Mouse (Mus musculus): ENCODE measurements at regions not wholly inside any gene's neighbourhood (a gene's known extent, or its start where the extent isn't known, plus 50 kb on each side); places are given as distances from the start of the nearest gene placed in this dataset.
A peak's percentile ranks its signal among the peaks of the same experiment; 100 is the strongest.

DNA sequence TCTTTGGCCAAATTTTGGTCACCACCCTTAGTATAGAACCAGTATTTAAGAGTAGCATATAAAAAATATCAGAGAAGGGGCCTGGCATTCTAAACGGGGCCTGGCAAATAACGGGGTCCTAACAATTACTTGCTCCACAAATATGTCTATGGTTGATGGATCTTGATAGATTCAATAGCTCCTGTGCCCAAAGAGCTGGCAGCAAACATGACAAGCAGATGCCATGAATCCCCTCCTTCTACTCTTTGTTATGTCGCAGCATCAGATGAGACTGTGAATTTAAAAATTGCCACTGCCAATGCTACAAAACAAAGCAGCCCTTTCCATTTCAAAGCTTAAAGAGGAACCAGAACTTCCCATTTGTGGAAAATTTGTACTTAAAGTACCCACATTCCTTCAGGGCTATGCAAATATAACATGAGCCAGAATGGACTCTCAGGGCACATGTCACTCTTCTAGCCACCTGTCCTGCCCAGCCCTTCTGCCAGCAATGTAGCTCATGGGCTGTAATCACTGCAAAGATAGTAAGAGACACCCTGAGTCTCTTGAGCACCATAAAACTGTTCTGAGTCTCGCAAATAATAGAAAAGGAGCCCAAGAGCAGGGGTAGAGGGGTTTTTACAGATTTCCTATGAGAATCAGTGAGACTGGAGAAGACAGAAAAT, 342.4 kb upstream of the Kirrel3 start:
- DNase-seq (ENCODE audit: low spot score in 2 of 2): peak in 1 of 2 experiments; percentile 12

GRCm38 (mm10) chr9:34155240-34156019, 330.3 kb upstream of the Kirrel3 start:
- no peak for DNase-seq (ENCODE audit: low spot score in 2 of 2)

- no peak for DNase-seq (ENCODE audit: low spot score in 2 of 2)
Measured at GRCm38 (mm10) chr9:34156581-34156980, 329.1 kb upstream of the Kirrel3 start.

GRCm38 (mm10) chr9:34161119-34161518, 324.6 kb upstream of the Kirrel3 start:
- no peak for DNase-seq (ENCODE audit: low spot score in 2 of 2)

GRCm38 (mm10) chr9:34186314-34186713, 299.4 kb upstream of the Kirrel3 start:
- DNase-seq (ENCODE audit: low spot score in 2 of 2): no peak

- no peak for DNase-seq (ENCODE audit: low spot score in 2 of 2)
Measured at GRCm38 (mm10) chr9:34192542-34192941, 293.2 kb upstream of the Kirrel3 start.

DNA sequence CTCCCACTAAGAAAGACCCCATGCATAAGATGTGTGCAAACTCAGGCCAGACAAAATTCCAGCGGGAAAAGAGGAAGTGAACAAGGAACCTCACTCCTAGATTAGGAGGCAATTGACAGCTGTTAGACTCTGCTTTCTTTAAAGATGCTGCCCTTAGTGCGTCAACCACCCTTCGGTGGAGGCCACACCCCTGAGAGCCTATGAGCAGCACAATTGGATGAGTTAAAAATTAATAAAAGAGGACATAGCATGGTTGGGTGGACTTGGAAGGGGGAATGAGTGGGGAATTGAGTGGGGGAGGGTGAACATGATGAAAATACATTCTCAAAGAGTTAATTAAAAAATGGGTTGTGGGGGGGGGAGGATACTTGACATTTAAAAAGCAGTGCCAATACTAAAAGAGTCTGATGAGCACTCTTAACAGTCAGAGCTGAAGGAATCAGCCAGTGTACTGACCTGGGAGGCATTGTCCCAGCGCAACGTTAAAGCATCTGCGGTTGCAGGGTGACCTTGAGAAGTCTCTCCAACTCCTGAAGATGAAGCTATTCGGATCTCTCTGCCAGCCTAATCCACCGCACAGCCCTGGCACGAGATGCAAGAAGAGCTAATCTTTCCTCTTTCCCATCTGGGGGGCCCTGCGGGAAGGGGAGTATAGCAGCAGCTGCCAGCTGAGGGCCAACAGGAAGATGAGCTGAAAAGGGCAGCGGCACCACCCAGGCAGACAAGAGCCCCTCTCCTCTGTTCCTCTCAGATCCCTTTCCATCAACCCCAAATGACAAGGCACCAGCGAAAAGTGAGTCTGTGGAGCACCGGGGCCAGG, 283.4 kb upstream of the Kirrel3 start:
- no peak for DNase-seq (ENCODE audit: low spot score in 2 of 2)

- no peak for DNase-seq (ENCODE audit: low spot score in 2 of 2)
Measured at GRCm38 (mm10) chr9:34202942-34203551, 282.6 kb upstream of the Kirrel3 start.

- no peak for DNase-seq (ENCODE audit: low spot score in 2 of 2)
Measured at GRCm38 (mm10) chr9:34203624-34204365, 281.9 kb upstream of the Kirrel3 start.

DNA sequence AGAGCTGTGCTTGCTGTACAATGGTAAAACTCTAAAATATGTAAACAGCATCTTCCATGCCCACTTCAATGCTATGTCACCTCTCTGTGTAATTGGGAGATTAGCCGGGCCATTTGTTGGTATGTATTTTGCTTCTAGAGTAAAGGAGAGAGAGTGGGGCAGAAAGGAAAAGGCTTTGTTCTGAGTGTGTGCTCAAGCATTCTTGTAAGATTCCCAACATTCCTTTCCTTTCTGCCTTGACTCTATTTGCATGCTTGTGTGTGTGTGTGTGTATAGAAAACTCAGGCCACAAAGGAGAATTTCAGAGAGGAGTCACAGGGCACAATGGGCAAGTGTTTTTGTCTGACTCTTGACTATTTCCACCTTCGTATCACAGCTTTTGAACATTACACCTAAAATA, 281.2 kb upstream of the Kirrel3 start:
- DNase-seq (ENCODE audit: low spot score in 2 of 2): no peak

GRCm38 (mm10) chr9:34231561-34231960, 254.1 kb upstream of the Kirrel3 start:
- peak in 1 of 2 experiments; percentile 14 for DNase-seq (ENCODE audit: low spot score in 2 of 2)

GRCm38 (mm10) chr9:34234734-34235133, 251.0 kb upstream of the Kirrel3 start:
- DNase-seq (ENCODE audit: low spot score in 2 of 2): no peak

DNA sequence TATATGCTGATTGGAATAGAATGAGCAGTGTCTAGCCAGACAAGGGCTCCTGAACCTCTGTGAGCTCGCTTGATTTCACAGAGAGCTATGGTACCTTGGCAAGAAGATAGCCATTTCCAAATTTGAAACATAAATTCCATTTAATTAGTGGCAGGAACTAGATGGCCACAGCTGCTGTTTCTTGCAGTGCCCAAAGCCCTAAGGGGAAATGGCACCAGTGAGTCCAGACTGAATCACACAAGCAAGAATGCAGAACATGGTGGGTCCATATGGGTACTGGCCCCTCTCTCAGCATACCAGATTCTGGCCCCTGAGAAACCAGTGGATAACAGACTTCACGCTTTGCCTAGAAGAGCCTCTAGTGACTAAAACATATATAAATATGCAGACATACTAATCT, 246.2 kb upstream of the Kirrel3 start:
- no peak for DNase-seq (ENCODE audit: low spot score in 2 of 2)

GRCm38 (mm10) chr9:34243674-34244073, 242.0 kb upstream of the Kirrel3 start:
- no peak for DNase-seq (ENCODE audit: low spot score in 2 of 2)

DNA sequence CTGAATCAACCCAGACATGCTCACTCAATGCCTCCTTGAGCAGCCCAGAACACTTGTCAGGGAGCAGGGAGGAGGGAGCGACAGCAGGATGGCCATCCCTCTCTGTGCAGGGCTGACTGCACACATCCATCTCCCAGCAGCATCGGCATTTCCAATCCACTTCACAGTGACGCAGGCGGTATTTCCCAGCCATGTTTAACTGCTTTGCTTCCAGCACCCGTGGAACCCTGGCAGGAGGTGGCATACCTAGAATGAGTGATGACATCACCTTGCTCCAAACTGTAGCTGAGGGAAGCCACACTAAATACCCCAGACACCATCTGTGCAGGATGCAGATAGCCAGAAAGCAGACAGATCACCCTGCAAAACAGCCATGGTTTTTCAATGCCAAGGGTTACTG, 241.1 kb upstream of the Kirrel3 start:
- peak in 1 of 2 experiments; percentile 17 for DNase-seq (ENCODE audit: low spot score in 2 of 2)

DNA sequence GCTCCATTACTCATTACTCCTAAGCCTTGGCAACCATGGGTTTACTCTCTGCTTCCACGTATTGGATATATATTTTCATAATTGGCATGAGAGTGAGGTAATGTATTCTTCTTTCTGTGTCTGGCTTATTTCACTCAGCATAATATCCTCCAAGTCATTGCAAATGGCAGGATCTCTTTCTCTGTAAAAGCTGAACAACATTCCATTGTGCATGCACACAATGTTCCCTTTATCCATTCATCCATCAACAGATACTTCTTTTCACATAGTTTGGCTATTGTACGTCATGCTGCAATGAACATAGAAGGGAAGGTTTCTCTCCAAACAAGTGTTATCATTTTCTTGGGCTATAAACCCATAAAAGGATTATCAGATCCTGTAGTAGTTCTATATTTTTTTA, 232.9 kb upstream of the Kirrel3 start:
- no peak for DNase-seq (ENCODE audit: low spot score in 2 of 2)

GRCm38 (mm10) chr9:34258492-34258891, 227.2 kb upstream of the Kirrel3 start:
- no peak for DNase-seq (ENCODE audit: low spot score in 2 of 2)

- DNase-seq (ENCODE audit: low spot score in 2 of 2): no peak
Measured at GRCm38 (mm10) chr9:34278068-34278467, 207.6 kb upstream of the Kirrel3 start.

DNA sequence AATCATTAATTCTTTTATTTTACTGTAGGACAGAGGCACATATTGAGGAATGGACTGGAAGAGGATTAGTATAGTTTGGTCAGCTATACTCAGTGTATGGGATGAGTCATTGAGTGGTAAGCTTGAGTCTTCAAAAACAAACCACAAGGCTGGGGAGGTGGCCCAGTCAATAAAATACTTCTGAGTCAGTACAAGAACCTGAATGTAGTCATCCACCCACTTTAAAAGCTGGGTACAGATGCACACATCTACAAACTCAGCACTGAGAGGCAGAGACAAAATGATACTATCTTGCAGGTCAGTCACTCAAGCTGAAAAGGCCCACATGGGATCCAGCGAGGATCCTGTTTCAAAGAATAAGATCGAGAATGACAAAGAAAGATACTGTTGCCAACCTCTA, 206.3 kb upstream of the Kirrel3 start:
- no peak for DNase-seq (ENCODE audit: low spot score in 2 of 2)

- DNase-seq (ENCODE audit: low spot score in 2 of 2): no peak
Measured at GRCm38 (mm10) chr9:34279906-34280305, 205.8 kb upstream of the Kirrel3 start.

Data from layer of hippocampus, postnatal 10 days (tissue).